Mouse (Mus musculus) forebrain, embryonic 14.5 days (tissue): ENCODE results near the gene Aftph. TPM values are rescaled to one million over a fixed set of nuclear protein-coding genes. Genes with fewer than 3 reads are reported as not detected.

Experiments used
- ATAC-seq: fragments of 200-750 bp; cut with Nextera tagmentation; 2 replicates; pipeline ENCODE4 v1.8.0; 2017; ENCODE audit warnings: mild to moderate bottlenecking, moderate library complexity
- DNase-seq: peaks from one replicate; pipeline ENCODE4 v3.0.0-alpha.2; 2015; ENCODE audit warnings: low spot score
- H3K27ac ChIP-seq: fragments of 300-500 bp; sonication (generic); 2 replicates; pipeline ENCODE4 v1.5.1; 2014; ENCODE audit warnings: low read depth, mild to moderate bottlenecking, control low read depth, low read length, moderate library complexity
- H3K27me3 ChIP-seq: fragments of 300-500 bp; sonication (generic); replicated peaks from 2 replicates; pipeline ENCODE4 v1.6.1; 2014; ENCODE audit warnings: low read length, control low read depth, mixed read lengths; ENCODE audit not compliant: control insufficient read depth, insufficient read depth
- H3K36me3 ChIP-seq: fragments of 300-500 bp; sonication (generic); 2 replicates; pipeline ENCODE4 v1.6.1; 2014; ENCODE audit warnings: low read length, control low read depth; ENCODE audit not compliant: control insufficient read depth, insufficient read depth
- H3K4me1 ChIP-seq: fragments of 300-500 bp; sonication (generic); 2 replicates; pipeline ENCODE4 v1.6.1; 2014; ENCODE audit warnings: antibody characterized with exemption, low read length, control low read depth; ENCODE audit not compliant: control insufficient read depth, insufficient read depth
- H3K4me2 ChIP-seq: fragments of 300-500 bp; sonication (generic); 2 replicates; pipeline ENCODE4 v1.6.1; 2014; ENCODE audit warnings: mild to moderate bottlenecking, control low read depth, low read length
- H3K4me3 ChIP-seq: fragments of 300-500 bp; sonication (generic); 2 replicates; pipeline ENCODE4 v1.5.1; 2014; ENCODE audit warnings: low read depth, low read length, control low read depth
- H3K9ac ChIP-seq: fragments of 300-500 bp; sonication (generic); 2 replicates; pipeline ENCODE4 v1.6.1; 2014; ENCODE audit warnings: mild to moderate bottlenecking, low read length, control low read depth, moderate library complexity
- H3K9me3 ChIP-seq: fragments of 300-500 bp; sonication (generic); replicated peaks from 2 replicates; pipeline ENCODE4 v1.6.1; 2016; ENCODE audit warnings: low read length, control low read depth, mixed read lengths; ENCODE audit not compliant: control insufficient read depth
- WGBS: fragments of 180-500 bp; shearing (Covaris S2); extraction: QIAGEN DNeasy Blood & Tissue Kit; methylation state at CpG from one replicate; pipeline ENCODE4 v1.1.7; 2014; 5-methylcytosine and 5-hydroxymethylcytosine counted together
- polyA plus RNA-seq: library from polyadenylated mRNA; unstranded; fragments of >200 nt; fragmentation: Nextera tagmentation; extraction: Ambion mirVana; gene quantifications from 2 replicates; pipeline ENCODE4 v1.2.1, GENCODE M21; 2014

Gene Aftph
- 34.3 and 38.6 TPM in 2 replicates for polyA plus RNA-seq

DNA sequence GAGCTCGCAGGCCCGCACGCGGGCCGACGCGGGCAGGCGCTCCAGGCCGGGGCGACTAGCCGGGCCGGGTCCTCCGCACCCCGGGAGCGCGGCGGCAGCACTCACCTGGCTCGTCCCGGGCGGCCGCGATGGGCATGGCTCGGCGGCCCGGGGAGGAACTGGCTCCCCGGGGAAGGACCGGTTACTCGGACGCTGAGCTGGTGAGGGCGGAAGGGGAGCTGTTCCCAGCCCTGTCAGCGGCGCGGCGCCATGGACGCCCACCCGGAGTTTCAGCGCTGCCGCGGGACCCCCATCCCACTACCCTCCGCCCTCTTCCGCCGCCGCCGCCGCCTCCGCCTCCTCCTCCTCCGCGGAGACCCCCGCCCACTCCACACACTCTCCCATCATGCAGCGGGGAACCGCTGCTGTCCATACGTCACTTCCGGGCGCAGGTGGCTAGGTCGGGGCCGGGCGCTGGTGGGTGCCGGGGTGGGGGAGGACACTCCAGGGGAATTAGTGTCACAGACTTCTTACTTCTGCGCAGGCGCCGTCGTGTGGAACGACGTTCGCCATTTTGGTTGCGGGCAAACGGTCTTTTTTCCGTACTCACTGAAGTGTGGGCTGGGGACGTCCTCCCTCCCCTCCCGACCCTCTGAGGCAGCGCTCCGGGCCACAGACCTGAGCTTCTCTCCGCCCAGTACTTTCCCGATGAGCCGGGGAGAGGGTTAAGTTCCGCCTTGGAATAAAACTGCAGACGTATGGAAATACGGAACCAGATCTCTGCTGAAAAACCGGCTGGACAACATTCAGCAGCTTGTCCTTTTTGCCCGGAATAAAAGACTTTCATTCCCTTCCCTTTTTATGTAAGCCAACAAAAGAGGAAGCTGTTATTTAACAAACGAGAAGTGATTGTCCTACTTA, at the start of gene Aftph:
Aftph (minus strand) TSS at position 389 of the 900 bp plus-strand sequence.
- Histone ChIP-seq H3K4me1 (peaks cover 5% of the 10 kb centered on the region; the same call in 1 of the 2 replicates), H3K9me3 (no peaks in the 10 kb centered on the region), H3K4me3 (peak within 1 kb of the TSS; percentile 96), H3K9ac (peak within 1 kb of the TSS; percentile 90), H3K27me3 (no peaks in the 10 kb centered on the region), H3K36me3 (no peaks in the 10 kb centered on the region), H3K27ac (peak within 1 kb of the TSS; percentile 94), H3K4me2 (peak within 1 kb of the TSS; percentile 68)
- ATAC-seq (peak; percentile 99), DNase-seq (peak; percentile 100)
- WGBS, result under 1% methylated on average over 60 of the region's 81 CpGs

DNA sequence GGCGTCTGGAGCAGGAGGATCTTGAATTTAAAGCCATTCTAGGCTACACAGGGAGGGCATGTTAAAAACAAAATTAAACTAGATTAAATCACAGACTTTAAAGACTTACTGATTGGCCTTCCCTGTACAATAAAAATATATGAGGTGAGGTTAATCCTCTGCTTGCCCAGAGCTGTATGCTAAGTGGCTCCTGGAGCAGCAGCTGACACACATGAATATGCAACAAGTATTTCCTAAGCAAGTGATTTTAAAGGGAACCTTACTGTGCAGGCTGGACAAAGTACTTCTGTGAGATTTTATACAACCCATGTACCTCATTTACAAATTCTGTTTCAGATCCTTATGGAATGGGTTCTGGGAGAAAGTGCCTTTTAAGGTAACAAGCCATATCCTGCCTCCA, 47.6 kb upstream of the Aftph start:
- no peak overlapping the region for H3K27ac ChIP-seq
- no peaks in the 10 kb centered on the region for H3K27me3 ChIP-seq
- H3K4me2 ChIP-seq, result no peak overlapping the region
- ATAC-seq, result no peak
- no peaks in the 10 kb centered on the region for H3K36me3 ChIP-seq
- DNase-seq, result no peak
- H3K9ac ChIP-seq, result no peak overlapping the region
- no peaks in the 10 kb centered on the region for H3K9me3 ChIP-seq
- no peaks in the 10 kb centered on the region for H3K4me1 ChIP-seq
- no peak overlapping the region for H3K4me3 ChIP-seq
- WGBS, result 57% methylated on average over 1 of the region's 1 CpGs

DNA sequence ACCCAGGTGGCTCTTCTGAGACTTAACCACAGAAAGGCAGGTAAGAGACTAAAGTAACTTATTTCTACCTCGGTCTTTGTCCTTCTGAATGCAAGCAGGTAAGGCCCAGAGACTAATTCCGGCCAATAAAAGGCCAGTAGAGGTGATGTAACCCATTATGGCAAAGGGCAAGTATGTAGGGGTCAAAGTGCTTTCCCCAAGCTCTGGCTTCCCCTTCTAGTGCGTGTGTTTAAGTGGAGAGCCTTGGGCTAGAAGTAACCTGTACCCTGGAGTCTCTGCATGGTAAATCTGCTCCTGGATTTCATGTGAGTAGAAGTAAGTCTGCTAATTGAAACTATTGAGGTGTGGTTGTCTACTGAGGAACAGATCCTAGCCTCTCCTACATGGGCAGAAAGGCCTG, 46.7 kb upstream of the Aftph start:
- no peak overlapping the region for H3K9ac ChIP-seq
- no peak overlapping the region for H3K27ac ChIP-seq
- H3K4me1 ChIP-seq, result no peaks in the 10 kb centered on the region
- ATAC-seq (no peak), DNase-seq (no peak)
- no peaks in the 10 kb centered on the region for H3K27me3 ChIP-seq
- H3K4me3 ChIP-seq, result no peak overlapping the region
- no peaks in the 10 kb centered on the region for H3K36me3 ChIP-seq
- H3K4me2 ChIP-seq, result no peak overlapping the region
- H3K9me3 ChIP-seq, result no peaks in the 10 kb centered on the region
- 85% methylated on average over 3 of the region's 3 CpGs for WGBS

DNA sequence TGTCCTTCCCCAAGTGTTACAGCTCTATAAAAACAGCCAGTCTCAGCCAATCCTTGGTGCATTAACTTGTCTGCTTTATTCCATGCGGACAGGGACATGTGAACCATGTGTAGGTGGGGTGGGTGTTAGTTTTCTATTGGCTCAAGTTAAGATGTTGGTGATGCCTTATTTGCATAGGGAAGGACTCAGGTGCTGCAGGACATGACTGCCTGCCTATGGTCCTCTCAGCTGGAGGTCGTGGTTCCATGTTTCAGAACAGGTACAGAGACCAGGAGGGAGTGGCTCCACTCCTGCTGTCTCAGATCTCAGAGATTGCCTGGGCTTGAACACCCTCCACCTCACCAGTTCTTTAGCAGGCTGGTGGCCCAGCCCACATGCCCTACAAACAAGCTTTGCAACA, 44.8 kb upstream of the Aftph start:
- ATAC-seq (no peak), DNase-seq (no peak)
- no peaks in the 10 kb centered on the region for H3K4me1 ChIP-seq
- no peaks in the 10 kb centered on the region for H3K9me3 ChIP-seq
- WGBS, result 63% methylated on average over 2 of the region's 2 CpGs
- no peaks in the 10 kb centered on the region for H3K36me3 ChIP-seq
- H3K9ac ChIP-seq, result no peak overlapping the region
- no peak overlapping the region for H3K27ac ChIP-seq
- no peaks in the 10 kb centered on the region for H3K27me3 ChIP-seq
- H3K4me3 ChIP-seq, result no peak overlapping the region
- no peak overlapping the region for H3K4me2 ChIP-seq

DNA sequence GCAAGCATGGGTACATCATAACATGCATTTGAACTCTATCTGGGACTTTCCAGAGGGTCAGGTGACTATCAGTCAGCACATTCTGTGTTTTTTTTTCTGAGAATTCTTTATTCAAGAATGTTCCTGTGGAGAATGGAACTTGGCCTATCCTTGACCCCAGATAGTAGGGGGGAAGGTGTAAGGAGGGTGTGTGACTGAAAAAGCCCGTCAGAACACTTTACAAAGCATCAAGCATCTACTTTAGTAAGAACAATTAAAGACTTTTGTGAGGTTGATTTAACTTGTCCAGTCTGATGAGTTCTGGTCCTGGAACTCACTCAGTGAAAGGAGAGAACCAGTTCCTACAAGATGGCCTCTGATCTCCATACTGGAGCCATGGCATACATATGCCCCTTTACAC, 43.8 kb upstream of the Aftph start:
- Histone ChIP-seq H3K27ac (no peak overlapping the region), H3K4me1 (no peaks in the 10 kb centered on the region), H3K4me3 (no peak overlapping the region), H3K9ac (no peak overlapping the region), H3K27me3 (no peaks in the 10 kb centered on the region), H3K9me3 (no peaks in the 10 kb centered on the region), H3K4me2 (no peak overlapping the region), H3K36me3 (no peaks in the 10 kb centered on the region)
- no peak for DNase-seq
- 70% methylated on average over 1 of the region's 1 CpGs for WGBS
- no peak for ATAC-seq

DNA sequence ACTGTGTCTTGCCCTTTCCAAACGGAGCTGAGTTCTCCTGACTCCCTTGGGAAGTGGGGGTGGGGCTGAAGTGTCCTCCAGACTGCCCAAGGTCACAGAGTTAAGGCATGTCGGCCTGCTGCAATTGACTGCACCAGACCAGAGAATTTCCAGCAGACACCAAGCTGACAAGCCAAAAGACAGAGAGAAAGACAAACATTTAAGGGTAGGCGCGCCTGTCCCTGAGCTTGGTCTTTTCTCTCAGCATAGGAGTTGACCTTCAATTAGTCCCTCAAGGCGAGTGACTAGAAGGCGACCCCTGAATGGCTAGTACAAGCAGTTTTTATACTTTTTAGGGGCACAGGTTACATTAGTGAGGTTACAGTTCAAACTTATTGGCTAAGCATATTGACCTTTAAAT, 43.4 kb upstream of the Aftph start:
- Histone ChIP-seq H3K4me2 (no peak overlapping the region), H3K9ac (no peak overlapping the region), H3K27me3 (no peaks in the 10 kb centered on the region), H3K27ac (no peak overlapping the region), H3K9me3 (no peaks in the 10 kb centered on the region), H3K4me1 (no peaks in the 10 kb centered on the region), H3K36me3 (no peaks in the 10 kb centered on the region), H3K4me3 (no peak overlapping the region)
- DNase-seq (no peak), ATAC-seq (no peak)
- 92% methylated on average over 6 of the region's 6 CpGs for WGBS

DNA sequence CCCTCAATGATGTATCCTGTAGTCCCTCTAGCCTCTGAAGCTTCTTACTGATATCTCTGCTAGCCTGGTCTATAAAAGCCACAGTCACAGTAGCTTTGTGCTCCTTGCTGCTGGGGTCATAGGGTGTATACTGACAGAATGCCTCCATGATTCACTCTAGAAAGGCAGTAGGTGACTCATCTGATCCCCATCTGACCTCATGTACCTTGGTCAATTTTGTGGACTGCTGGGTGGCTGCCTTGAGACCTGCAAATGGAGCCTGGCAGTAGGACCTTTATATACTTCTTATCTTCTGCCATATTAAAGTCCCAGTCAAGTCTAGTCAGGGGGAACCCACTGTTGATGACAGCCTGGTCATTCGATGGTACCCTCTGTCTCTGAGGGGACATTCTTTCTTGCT, 42.1 kb upstream of the Aftph start:
- H3K36me3 ChIP-seq, result no peaks in the 10 kb centered on the region
- H3K9ac ChIP-seq, result no peak overlapping the region
- ATAC-seq (no peak), DNase-seq (no peak)
- H3K4me2 ChIP-seq, result no peak overlapping the region
- H3K9me3 ChIP-seq, result no peaks in the 10 kb centered on the region
- no peaks in the 10 kb centered on the region for H3K4me1 ChIP-seq
- H3K27ac ChIP-seq, result no peak overlapping the region
- WGBS, result 89% methylated on average over 1 of the region's 1 CpGs
- no peaks in the 10 kb centered on the region for H3K27me3 ChIP-seq
- no peak overlapping the region for H3K4me3 ChIP-seq

DNA sequence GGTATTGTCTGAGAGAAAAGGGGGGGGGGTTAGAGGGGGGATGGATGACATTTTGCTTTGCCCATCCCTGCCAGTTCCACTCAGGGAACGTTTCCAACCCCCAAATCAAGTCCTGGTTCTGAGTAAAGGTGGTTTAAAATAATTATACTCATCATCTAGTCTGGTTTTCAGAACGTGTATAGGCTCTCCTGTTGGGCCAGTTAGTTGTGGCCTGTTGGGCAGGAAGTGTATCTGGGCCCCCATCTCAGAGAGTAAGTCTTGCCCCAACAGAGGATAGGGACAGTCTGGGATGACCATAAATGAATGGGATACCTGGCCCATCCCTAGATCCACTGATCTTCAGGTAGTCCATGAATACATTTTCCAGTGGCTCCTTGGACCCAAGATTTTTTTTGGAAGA, 41.2 kb upstream of the Aftph start:
- no peaks in the 10 kb centered on the region for H3K9me3 ChIP-seq
- ATAC-seq, result no peak
- H3K4me1 ChIP-seq, result no peaks in the 10 kb centered on the region
- H3K4me2 ChIP-seq, result no peak overlapping the region
- H3K4me3 ChIP-seq, result no peak overlapping the region
- WGBS, result 49% methylated on average over 2 of the region's 2 CpGs
- no peaks in the 10 kb centered on the region for H3K27me3 ChIP-seq
- H3K9ac ChIP-seq, result no peak overlapping the region
- no peaks in the 10 kb centered on the region for H3K36me3 ChIP-seq
- H3K27ac ChIP-seq, result no peak overlapping the region
- DNase-seq, result no peak

DNA sequence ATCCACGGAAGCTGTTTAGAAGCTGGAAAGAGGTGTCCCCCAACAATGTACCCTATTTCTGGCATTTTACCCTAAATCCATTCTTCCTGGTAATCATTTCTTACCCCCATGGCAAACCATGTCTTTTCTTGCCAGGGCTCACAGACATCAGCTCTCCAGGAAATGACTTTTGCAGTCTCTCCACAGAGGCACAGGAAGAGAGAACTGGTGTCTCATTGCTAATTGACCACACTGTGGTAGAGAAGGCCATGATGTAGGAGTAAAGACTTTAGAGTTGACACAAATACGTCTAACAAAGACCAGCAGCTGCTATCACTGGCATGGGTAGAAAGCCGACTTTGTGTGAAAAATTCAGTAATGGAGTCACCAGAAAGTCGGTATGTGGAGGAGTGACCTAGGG, 38.9 kb upstream of the Aftph start:
- whole genome bisulfite sequencing, result 90% methylated on average over 4 of the region's 4 CpGs
- Histone ChIP-seq H3K27me3 (no peaks in the 10 kb centered on the region), H3K4me2 (no peak overlapping the region), H3K27ac (no peak overlapping the region), H3K36me3 (no peaks in the 10 kb centered on the region), H3K9me3 (no peaks in the 10 kb centered on the region), H3K4me3 (no peak overlapping the region), H3K4me1 (no peaks in the 10 kb centered on the region), H3K9ac (no peak overlapping the region)
- ATAC-seq (no peak), DNase-seq (no peak)
